Mouse (Mus musculus) kidney, postnatal 10 days (tissue): ENCODE results near the gene Reps1.

ENCODE experiments used
- DNase-seq: peaks from one replicate; pipeline ENCODE4 v3.0.0; 2021; ENCODE audit warnings: mixed read lengths

Gene Reps1

DNA sequence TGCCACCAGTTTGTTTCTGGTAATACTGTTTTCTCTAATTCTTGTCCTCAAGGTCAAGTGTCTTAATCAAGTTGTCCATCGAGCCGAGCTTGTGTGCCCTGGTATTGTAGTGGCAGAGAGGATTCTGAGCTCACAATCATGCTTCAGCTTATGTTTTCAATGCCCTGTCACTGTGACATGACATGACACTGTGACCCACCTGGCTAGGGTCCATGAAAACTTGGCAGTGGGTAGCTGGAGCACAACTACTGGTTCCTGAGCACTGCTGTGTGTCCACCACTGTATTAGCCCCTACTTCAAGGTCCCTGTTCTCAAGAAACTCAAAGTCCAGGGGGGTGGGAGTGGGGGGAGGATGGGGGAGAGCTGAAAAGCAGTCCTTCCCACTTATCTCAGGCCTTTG lies 85.7 kb downstream of the Reps1 start:
- DNase-seq, result no peak

DNA sequence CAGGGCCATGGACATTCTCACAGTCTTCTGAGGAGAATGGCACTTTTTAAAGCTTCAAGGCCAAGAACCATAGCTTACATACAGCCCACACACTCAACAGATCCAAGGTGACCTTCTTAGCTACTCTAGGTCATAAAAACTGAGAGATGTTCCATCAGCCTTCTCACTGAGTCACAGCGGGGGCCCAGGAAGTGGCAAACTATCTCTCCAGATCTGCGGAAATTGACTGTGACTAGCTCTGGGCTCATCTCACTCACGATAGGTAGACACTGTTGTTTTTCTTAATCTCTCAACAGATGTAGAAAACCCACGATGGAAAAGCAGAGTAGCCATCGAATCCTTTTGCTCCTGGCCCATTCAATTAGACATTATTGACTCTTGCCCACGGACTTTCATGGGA lies 86.6 kb downstream of the Reps1 start:
- DNase-seq, result no peak

DNA sequence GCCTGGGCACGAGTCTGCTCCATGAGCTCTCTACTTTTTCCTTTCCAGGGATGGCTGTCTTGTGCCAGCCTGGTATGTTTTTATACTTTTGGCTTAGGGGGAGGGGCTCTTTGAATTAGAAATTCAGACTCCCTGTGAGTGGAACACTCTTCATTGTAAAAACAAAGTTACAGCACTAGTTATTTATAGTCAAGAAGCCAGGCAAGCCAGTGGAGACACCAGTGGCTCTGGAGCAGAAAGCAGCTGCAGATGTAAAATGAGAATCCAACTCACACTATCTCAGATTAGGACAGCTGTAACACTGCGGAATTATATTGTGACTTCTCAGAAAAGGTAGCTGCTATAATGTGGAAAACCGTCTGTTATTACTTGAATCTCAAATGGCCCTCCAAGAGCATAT lies 91.6 kb downstream of the Reps1 start:
- no peak for DNase-seq

DNA sequence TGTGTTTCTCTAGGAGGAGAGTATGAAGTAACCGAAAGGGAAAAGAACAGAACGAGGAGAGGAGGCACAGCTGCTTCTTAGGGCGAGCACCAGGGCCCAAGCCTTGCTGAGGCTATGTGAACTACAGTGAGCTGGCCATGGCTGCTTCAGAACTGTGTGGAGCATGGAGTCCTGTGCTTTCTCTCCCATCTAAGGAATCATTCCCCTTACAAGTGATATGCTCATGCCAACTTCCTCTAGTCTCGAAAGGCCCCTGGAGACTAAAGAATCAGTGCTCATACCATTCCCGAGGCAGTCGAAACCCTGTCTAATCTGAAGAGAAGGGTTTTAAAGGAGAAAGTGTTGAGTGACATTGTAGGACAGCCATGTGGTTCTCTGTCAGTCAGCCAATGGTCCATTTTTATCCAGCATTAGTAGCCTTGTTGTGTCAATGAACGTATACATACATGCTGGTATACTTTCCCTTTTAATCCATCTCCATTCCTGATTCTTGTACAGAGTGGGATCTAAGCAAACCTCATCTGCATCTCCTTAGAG lies 106.8 kb downstream of the Reps1 start:
- no peak for DNase-seq
